Mouse (Mus musculus): ENCODE results near the gene Cpxm2.

The Cpxm2 gene

DNA sequence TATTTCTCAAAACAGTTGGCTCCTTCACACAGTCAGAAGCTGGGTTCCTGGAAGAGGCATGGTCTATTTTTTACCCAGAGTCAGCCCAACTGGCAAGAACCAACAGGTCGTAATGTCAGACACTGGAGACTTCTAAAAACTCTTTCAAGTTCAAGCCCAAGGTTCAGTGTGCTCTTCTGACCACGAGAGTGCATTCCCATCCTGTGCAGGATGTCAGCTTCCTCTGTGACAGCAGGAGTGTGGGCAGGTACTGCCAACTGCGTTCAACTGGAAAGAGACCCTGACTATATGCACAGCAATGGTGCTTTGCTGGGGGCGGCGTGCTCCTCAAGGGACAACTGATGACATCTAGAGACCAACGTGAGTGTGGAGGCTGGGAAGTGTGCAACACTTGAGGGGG is 65.9 kb downstream of the Cpxm2 start:
- Histone ChIP-seq H3K4me1 (replicated peaks; ENCODE audit: low read depth, low read length) (no peaks in the 10 kb centered on the region), H3K27me3 (ENCODE audit: insufficient read depth, low read length) (no peaks in the 10 kb centered on the region), H3K4me3 (replicated peaks; ENCODE audit: low read length) (no peak overlapping the region), H3K36me3 (ENCODE audit: insufficient read depth, low read length) (no peaks in the 10 kb centered on the region), H3K9me3 (ENCODE audit: low read length) (no peaks in the 10 kb centered on the region)
- TF ChIP-seq NANOG (IDR thresholded peaks at IDR 0.05; ENCODE audit: borderline replicate concordance, low read length) (no peak), CTCF (conservative IDR thresholded peaks at IDR 0.05; ENCODE audit: low read length) (no peak), POU5F1 (IDR thresholded peaks at IDR 0.05; ENCODE audit: borderline replicate concordance, low read length) (no peak)

DNA sequence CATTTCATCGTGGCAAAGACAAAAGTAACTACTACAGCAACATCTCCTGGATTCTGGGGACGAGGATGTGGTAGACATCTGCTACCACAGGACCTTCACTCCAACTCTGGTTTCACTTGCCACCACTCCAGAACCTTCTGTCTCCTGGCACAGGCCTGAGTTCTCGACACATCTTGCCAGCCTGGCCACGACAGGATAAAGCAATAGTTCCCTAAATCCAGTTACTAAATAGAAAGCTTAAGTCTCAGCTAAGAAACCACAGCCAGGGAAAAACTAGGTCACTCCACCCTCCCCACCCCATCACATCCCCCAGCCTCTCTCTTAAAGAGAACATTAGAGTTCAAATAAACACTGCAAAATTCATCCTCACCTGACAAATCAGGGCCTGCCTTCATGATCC is 66.4 kb downstream of the Cpxm2 start:
- Histone ChIP-seq H3K36me3 (ENCODE audit: insufficient read depth, low read length) (no peaks in the 10 kb centered on the region), H3K9me3 (ENCODE audit: low read length) (no peaks in the 10 kb centered on the region), H3K27me3 (ENCODE audit: insufficient read depth, low read length) (no peaks in the 10 kb centered on the region), H3K4me3 (replicated peaks; ENCODE audit: low read length) (no peak overlapping the region), H3K4me1 (replicated peaks; ENCODE audit: low read depth, low read length) (no peaks in the 10 kb centered on the region)
- TF ChIP-seq CTCF (conservative IDR thresholded peaks at IDR 0.05; ENCODE audit: low read length) = no peak
- no peak for TF ChIP-seq POU5F1 (IDR thresholded peaks at IDR 0.05; ENCODE audit: borderline replicate concordance, low read length)
- TF ChIP-seq NANOG (IDR thresholded peaks at IDR 0.05; ENCODE audit: borderline replicate concordance, low read length) = no peak

DNA sequence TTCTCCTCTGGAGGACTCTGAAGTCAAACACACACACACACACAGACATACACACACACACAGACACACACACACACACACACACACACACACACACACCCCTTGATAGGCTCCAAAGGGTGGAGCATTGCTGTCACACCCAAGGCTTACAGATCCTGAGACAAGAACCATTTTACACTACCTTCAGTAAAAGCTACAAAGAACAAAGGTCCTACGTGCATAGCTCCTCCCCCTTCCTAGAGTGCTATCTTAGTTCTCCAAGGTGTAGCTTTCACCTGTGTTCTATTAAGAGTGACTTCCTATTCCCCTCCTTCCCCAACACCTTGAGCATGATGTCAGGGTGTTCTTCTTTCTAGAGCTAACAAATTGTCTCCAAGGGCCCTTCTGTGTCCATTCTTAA is 78.7 kb downstream of the Cpxm2 start:
- Histone ChIP-seq H3K27me3 (ENCODE audit: insufficient read depth, low read length) (no peaks in the 10 kb centered on the region), H3K9me3 (ENCODE audit: low read length) (peaks cover 5% of the 10 kb centered on the region), H3K36me3 (ENCODE audit: insufficient read depth, low read length) (no peaks in the 10 kb centered on the region), H3K4me1 (replicated peaks; ENCODE audit: low read depth, low read length) (no peaks in the 10 kb centered on the region), H3K4me3 (replicated peaks; ENCODE audit: low read length) (no peak overlapping the region)
- no peak for TF ChIP-seq NANOG (IDR thresholded peaks at IDR 0.05; ENCODE audit: borderline replicate concordance, low read length)
- TF ChIP-seq CTCF (conservative IDR thresholded peaks at IDR 0.05; ENCODE audit: low read length) = no peak
- no peak for TF ChIP-seq POU5F1 (IDR thresholded peaks at IDR 0.05; ENCODE audit: borderline replicate concordance, low read length)

DNA sequence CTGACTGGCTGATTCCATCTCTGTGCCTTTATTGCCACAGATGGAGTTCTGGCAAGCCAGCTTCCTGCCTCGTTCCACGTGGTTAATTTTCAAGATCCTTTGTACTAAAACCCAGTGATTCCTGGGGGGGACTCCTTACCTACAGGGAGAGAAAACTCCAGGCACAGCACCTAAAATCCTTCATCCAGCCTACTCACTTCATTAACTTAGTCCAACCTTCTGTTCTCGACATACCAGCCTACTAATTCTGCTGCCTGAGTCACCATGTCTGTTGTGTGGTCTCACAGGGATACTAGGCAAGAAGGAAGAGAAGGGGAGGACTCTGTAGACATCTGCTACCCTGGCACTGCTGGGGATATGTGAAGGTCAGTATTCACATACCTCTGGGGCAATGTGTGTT is 80.0 kb downstream of the Cpxm2 start:
- Histone ChIP-seq H3K4me1 (replicated peaks; ENCODE audit: low read depth, low read length) (no peaks in the 10 kb centered on the region), H3K9me3 (ENCODE audit: low read length) (peaks cover 5% of the 10 kb centered on the region), H3K36me3 (ENCODE audit: insufficient read depth, low read length) (no peaks in the 10 kb centered on the region), H3K4me3 (replicated peaks; ENCODE audit: low read length) (no peak overlapping the region), H3K27me3 (ENCODE audit: insufficient read depth, low read length) (no peaks in the 10 kb centered on the region)
- no peak for TF ChIP-seq POU5F1 (IDR thresholded peaks at IDR 0.05; ENCODE audit: borderline replicate concordance, low read length)
- TF ChIP-seq NANOG (IDR thresholded peaks at IDR 0.05; ENCODE audit: borderline replicate concordance, low read length) = no peak
- TF ChIP-seq CTCF (conservative IDR thresholded peaks at IDR 0.05; ENCODE audit: low read length) = no peak

DNA sequence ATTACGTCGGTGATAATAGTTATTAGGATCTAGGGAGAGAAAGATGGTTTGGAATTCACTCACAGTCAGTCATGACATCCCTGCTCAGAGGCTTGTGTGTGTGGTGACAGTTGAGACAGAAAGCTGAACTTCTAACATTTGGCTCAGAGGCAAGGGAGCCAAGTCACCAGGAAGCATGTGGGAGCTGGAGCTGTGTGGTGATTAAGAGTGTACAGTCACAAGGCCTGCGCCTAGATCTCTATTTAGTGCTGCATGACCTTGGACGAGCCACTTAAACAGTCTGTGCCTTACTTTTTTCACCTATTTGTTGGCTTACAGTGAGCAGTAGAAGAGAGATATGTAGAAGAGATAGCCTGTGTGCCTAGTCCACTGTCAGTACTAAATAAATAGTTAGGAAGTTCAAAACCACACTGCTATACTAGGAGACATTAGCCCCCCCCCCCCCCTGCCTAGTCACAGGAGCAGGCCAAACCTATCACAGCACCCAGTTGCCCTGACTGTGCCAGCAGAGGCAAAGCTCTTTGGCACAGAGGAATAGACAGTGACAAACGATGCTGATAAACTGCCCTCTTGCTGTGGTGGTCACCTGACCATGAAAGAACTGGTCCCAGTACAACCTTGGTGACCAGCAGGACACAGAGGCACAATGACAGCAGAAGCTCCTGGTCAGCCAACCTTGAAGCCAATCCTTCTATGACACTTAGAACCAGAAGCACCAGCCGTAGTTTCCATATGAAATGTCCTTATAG is 83.5 kb downstream of the Cpxm2 start:
- no peak for TF ChIP-seq CTCF (conservative IDR thresholded peaks at IDR 0.05; ENCODE audit: low read length)
- no peak for TF ChIP-seq POU5F1 (IDR thresholded peaks at IDR 0.05; ENCODE audit: borderline replicate concordance, low read length)
- no peak for TF ChIP-seq NANOG (IDR thresholded peaks at IDR 0.05; ENCODE audit: borderline replicate concordance, low read length)
- no peaks in the 10 kb centered on the region for H3K4me1 ChIP-seq (replicated peaks; ENCODE audit: low read depth, low read length)
- no peaks in the 10 kb centered on the region for H3K9me3 ChIP-seq (ENCODE audit: low read length)
- H3K4me3 ChIP-seq (replicated peaks; ENCODE audit: low read length) = no peak overlapping the region
- H3K27me3 ChIP-seq (ENCODE audit: insufficient read depth, low read length) = no peaks in the 10 kb centered on the region
- no peaks in the 10 kb centered on the region for H3K36me3 ChIP-seq (ENCODE audit: insufficient read depth, low read length)

DNA sequence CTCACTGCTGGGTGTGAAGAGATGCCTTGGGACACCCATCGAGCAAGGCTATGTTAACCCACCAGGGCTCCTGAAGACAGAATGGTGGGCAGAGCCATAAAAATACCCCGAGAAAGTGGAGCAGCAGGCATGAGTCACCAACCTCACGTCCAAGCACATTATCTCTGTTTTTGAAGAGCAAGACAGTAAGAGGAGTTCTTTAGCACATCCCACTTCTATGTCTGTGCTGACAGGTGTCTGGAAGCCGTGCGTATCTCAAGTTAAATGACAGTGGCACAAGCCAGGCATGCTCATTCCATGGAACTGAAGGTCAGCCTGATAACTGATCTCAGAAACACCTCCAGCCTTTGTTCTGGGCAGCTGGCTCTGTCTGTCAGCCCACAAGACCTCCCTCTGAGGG is 86.6 kb downstream of the Cpxm2 start:
- TF ChIP-seq CTCF (conservative IDR thresholded peaks at IDR 0.05; ENCODE audit: low read length) = no peak
- no peak for TF ChIP-seq POU5F1 (IDR thresholded peaks at IDR 0.05; ENCODE audit: borderline replicate concordance, low read length)
- TF ChIP-seq NANOG (IDR thresholded peaks at IDR 0.05; ENCODE audit: borderline replicate concordance, low read length) = no peak
- H3K36me3 ChIP-seq (ENCODE audit: insufficient read depth, low read length) = no peaks in the 10 kb centered on the region
- no peaks in the 10 kb centered on the region for H3K9me3 ChIP-seq (ENCODE audit: low read length)
- no peaks in the 10 kb centered on the region; the same call in 1 of the 2 replicates for H3K27me3 ChIP-seq (ENCODE audit: insufficient read depth, low read length)
- H3K4me1 ChIP-seq (replicated peaks; ENCODE audit: low read depth, low read length) = no peaks in the 10 kb centered on the region
- no peak overlapping the region for H3K4me3 ChIP-seq (replicated peaks; ENCODE audit: low read length)

DNA sequence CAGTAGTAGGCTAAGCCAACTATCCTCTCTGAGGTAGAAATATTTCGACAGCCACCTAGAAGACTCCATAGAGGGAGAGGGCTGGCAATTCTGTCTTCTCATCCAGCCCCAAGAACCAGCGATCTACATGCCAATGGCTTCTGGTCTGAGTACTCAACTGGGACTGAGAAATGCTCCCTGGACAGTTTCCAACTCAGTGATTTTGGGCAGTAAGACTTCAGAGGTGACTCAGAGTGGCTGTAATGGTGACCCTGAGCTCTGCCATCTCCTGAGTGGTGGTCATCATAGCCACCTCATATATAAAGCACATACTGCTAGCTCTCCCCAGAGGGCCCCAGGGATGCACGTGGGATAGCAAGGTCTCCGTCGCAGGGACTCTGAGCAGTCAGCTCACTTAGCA is 87.0 kb downstream of the Cpxm2 start:
- Histone ChIP-seq H3K36me3 (ENCODE audit: insufficient read depth, low read length) (no peaks in the 10 kb centered on the region), H3K4me3 (replicated peaks; ENCODE audit: low read length) (no peak overlapping the region), H3K4me1 (replicated peaks; ENCODE audit: low read depth, low read length) (no peaks in the 10 kb centered on the region), H3K9me3 (ENCODE audit: low read length) (no peaks in the 10 kb centered on the region), H3K27me3 (ENCODE audit: insufficient read depth, low read length) (no peaks in the 10 kb centered on the region; the same call in 1 of the 2 replicates)
- TF ChIP-seq POU5F1 (IDR thresholded peaks at IDR 0.05; ENCODE audit: borderline replicate concordance, low read length) = no peak
- no peak for TF ChIP-seq NANOG (IDR thresholded peaks at IDR 0.05; ENCODE audit: borderline replicate concordance, low read length)
- TF ChIP-seq CTCF (conservative IDR thresholded peaks at IDR 0.05; ENCODE audit: low read length) = no peak

DNA sequence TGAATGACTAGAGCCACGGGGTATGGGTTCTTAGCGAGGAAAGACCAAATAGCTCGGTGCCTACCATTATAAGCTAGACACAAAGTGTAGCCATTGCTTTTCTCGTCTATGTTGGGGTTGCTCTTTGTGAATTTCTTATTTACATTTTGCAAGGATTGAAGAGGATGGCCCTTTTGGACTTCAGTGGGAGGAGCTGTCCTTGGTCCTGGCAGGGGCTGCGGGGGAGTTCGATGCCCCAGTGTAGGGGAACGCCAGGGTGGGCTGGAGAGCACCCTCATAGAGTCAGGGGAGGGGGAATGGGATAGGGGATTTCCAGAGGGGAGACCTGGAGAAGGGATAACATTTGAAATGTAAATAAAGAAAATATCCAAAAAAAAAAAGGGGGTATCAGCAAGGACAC is 94.4 kb downstream of the Cpxm2 start:
- Histone ChIP-seq H3K4me1 (replicated peaks; ENCODE audit: low read depth, low read length) (no peaks in the 10 kb centered on the region; the same call in 1 of the 2 replicates), H3K9me3 (ENCODE audit: low read length) (no peaks in the 10 kb centered on the region), H3K4me3 (replicated peaks; ENCODE audit: low read length) (no peak overlapping the region), H3K36me3 (ENCODE audit: insufficient read depth, low read length) (no peaks in the 10 kb centered on the region), H3K27me3 (ENCODE audit: insufficient read depth, low read length) (no peaks in the 10 kb centered on the region; the same call in 1 of the 2 replicates)
- TF ChIP-seq NANOG (IDR thresholded peaks at IDR 0.05; ENCODE audit: borderline replicate concordance, low read length) (no peak), CTCF (conservative IDR thresholded peaks at IDR 0.05; ENCODE audit: low read length) (no peak), POU5F1 (IDR thresholded peaks at IDR 0.05; ENCODE audit: borderline replicate concordance, low read length) (no peak)

DNA sequence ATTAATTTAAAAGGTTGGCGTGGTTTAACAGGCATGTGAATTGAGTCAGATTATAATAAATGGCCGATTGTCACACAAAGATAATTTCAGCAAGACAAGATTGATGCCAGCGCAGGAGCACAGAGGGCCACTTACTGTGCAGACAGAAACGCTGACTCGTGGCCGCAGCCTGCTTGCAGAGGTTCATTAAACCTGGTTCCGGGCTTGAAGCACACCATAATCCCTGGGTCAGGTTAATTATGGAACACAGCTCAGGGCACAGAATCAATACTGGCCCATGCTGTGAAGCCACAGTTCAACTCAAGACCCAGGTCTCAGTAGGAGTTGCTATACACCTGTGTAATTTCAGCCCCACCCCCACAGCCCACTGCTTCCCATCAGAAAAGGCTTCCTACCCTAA is 98.0 kb downstream of the Cpxm2 start:
- Histone ChIP-seq H3K27me3 (ENCODE audit: insufficient read depth, low read length) (no peaks in the 10 kb centered on the region), H3K4me3 (replicated peaks; ENCODE audit: low read length) (no peak overlapping the region), H3K4me1 (replicated peaks; ENCODE audit: low read depth, low read length) (no peaks in the 10 kb centered on the region; the same call in 1 of the 2 replicates), H3K9me3 (ENCODE audit: low read length) (no peaks in the 10 kb centered on the region), H3K36me3 (ENCODE audit: insufficient read depth, low read length) (no peaks in the 10 kb centered on the region)
- TF ChIP-seq NANOG (IDR thresholded peaks at IDR 0.05; ENCODE audit: borderline replicate concordance, low read length) (no peak), POU5F1 (IDR thresholded peaks at IDR 0.05; ENCODE audit: borderline replicate concordance, low read length) (no peak), CTCF (conservative IDR thresholded peaks at IDR 0.05; ENCODE audit: low read length) (no peak)

Data from E14TG2a.4 (cell line).